Mouse (Mus musculus): ENCODE results near the gene Plxdc1. TPM values are rescaled to one million over a fixed set of nuclear protein-coding genes. Genes with fewer than 3 reads are reported as not detected.

Gene Plxdc1
- polyA plus RNA-seq (2014; fragmentation: Illumina TruSeq; extraction: RNeasy Lipid Tissue Mini Kit (QIAGEN cat#74804); ENCODE audit: low replicate concordance) = not detected

GRCm38 (mm10) chr11:97985727-97986677 is at the start of gene Plxdc1:
Plxdc1 (minus strand) TSS chr11:97986444.

GRCm38 (mm10) chr11:98026570-98027296 is 40.5 kb upstream of the Plxdc1 start, which contains the start of gene Rpl19:
Rpl19 (plus strand) TSS chr11:98026710.

GRCm38 (mm10) chr11:98022555-98023371 is 36.5 kb upstream of the Plxdc1 start, which contains the start of gene Cacnb1:
Cacnb1 (minus strand) TSS chr11:98023034.

GRCm38 (mm10) chr11:97995564-97996288 is 9.5 kb upstream of the Plxdc1 start, which contains the start of gene Arl5c:
Arl5c (minus strand) TSS chr11:97996181.

GRCm38 (mm10) chr11:97883918-97884600 is 102.2 kb downstream of the Plxdc1 start, which contains the start of gene Fbxo47:
Fbxo47 (minus strand) TSS chr11:97884154.

Other genes starting within 250 kb of the Plxdc1 start
- 2.8 TPM for gene Pip4k2b, start 241.7 kb downstream of the Plxdc1 start, polyA plus RNA-seq (2014; fragmentation: Illumina TruSeq; extraction: RNeasy Lipid Tissue Mini Kit (QIAGEN cat#74804); ENCODE audit: low replicate concordance)
- 11.0 TPM for gene Cwc25, start 219.9 kb downstream of the Plxdc1 start, polyA plus RNA-seq (2014; fragmentation: Illumina TruSeq; extraction: RNeasy Lipid Tissue Mini Kit (QIAGEN cat#74804); ENCODE audit: low replicate concordance)
- gene 1700001P01Rik, start 210.5 kb downstream of the Plxdc1 start, polyA plus RNA-seq (2014; fragmentation: Illumina TruSeq; extraction: RNeasy Lipid Tissue Mini Kit (QIAGEN cat#74804); ENCODE audit: low replicate concordance) = not detected
- 1,379 TPM for gene Rpl23, start 204.0 kb downstream of the Plxdc1 start, polyA plus RNA-seq (2014; fragmentation: Illumina TruSeq; extraction: RNeasy Lipid Tissue Mini Kit (QIAGEN cat#74804); ENCODE audit: low replicate concordance)
- 88.5 TPM for gene Lasp1, start 187.4 kb downstream of the Plxdc1 start, polyA plus RNA-seq (2014; fragmentation: Illumina TruSeq; extraction: RNeasy Lipid Tissue Mini Kit (QIAGEN cat#74804); ENCODE audit: low replicate concordance)
- 1.7 TPM for gene B230217C12Rik, start 145.7 kb downstream of the Plxdc1 start, polyA plus RNA-seq (2014; fragmentation: Illumina TruSeq; extraction: RNeasy Lipid Tissue Mini Kit (QIAGEN cat#74804); ENCODE audit: low replicate concordance)
- 1.5 TPM for gene Fbxo47, start 102.3 kb downstream of the Plxdc1 start, polyA plus RNA-seq (2014; fragmentation: Illumina TruSeq; extraction: RNeasy Lipid Tissue Mini Kit (QIAGEN cat#74804); ENCODE audit: low replicate concordance)
- gene Arl5c, start 9.7 kb upstream of the Plxdc1 start, polyA plus RNA-seq (2014; fragmentation: Illumina TruSeq; extraction: RNeasy Lipid Tissue Mini Kit (QIAGEN cat#74804); ENCODE audit: low replicate concordance) = not detected
- not detected for gene Cacnb1, start 36.6 kb upstream of the Plxdc1 start, polyA plus RNA-seq (2014; fragmentation: Illumina TruSeq; extraction: RNeasy Lipid Tissue Mini Kit (QIAGEN cat#74804); ENCODE audit: low replicate concordance)
- 34.7 TPM for gene Rpl19, start 40.3 kb upstream of the Plxdc1 start, polyA plus RNA-seq (2014; fragmentation: Illumina TruSeq; extraction: RNeasy Lipid Tissue Mini Kit (QIAGEN cat#74804); ENCODE audit: low replicate concordance)
- gene Stac2, start 67.0 kb upstream of the Plxdc1 start, polyA plus RNA-seq (2014; fragmentation: Illumina TruSeq; extraction: RNeasy Lipid Tissue Mini Kit (QIAGEN cat#74804); ENCODE audit: low replicate concordance) = not detected
- gene Fbxl20, start 164.0 kb upstream of the Plxdc1 start, polyA plus RNA-seq (2014; fragmentation: Illumina TruSeq; extraction: RNeasy Lipid Tissue Mini Kit (QIAGEN cat#74804); ENCODE audit: low replicate concordance) = 13.2 TPM
- 37.7 TPM for gene Med1, start 206.8 kb upstream of the Plxdc1 start, polyA plus RNA-seq (2014; fragmentation: Illumina TruSeq; extraction: RNeasy Lipid Tissue Mini Kit (QIAGEN cat#74804); ENCODE audit: low replicate concordance)
- gene Cdk12, start 216.6 kb upstream of the Plxdc1 start, polyA plus RNA-seq (2014; fragmentation: Illumina TruSeq; extraction: RNeasy Lipid Tissue Mini Kit (QIAGEN cat#74804); ENCODE audit: low replicate concordance) = 28.2 TPM

All from small intestine, adult 10 weeks (tissue).